Mouse (Mus musculus) embryonic facial prominence, embryonic 12.5 days (tissue): Measurements from ENCODE around the gene Patz1. TPM values are rescaled to one million over a fixed set of nuclear protein-coding genes. Genes with fewer than 3 reads are reported as not detected.

ENCODE experiments used
- ATAC-seq: fragments of 200-750 bp; cut with Nextera tagmentation; 2 replicates; pipeline ENCODE4 v1.8.0; 2017; ENCODE audit not compliant: insufficient number of reproducible peaks, insufficient read depth, low FRiP score, low TSS enrichment
- H3K27ac ChIP-seq: fragments of 300-500 bp; sonication (generic); 2 replicates; pipeline ENCODE4 v1.5.1; 2016; ENCODE audit warnings: mild to moderate bottlenecking
- H3K27me3 ChIP-seq: fragments of 300-500 bp; sonication (generic); 2 replicates; pipeline ENCODE4 v1.6.1; 2016; ENCODE audit warnings: mild to moderate bottlenecking, moderate library complexity
- H3K36me3 ChIP-seq: fragments of 300-500 bp; sonication (generic); 2 replicates; pipeline ENCODE4 v1.6.1; 2016; ENCODE audit warnings: mild to moderate bottlenecking
- H3K4me1 ChIP-seq: fragments of 300-500 bp; sonication (generic); 2 replicates; pipeline ENCODE4 v1.6.1; 2016
- H3K4me2 ChIP-seq: fragments of 300-500 bp; sonication (generic); replicated peaks from 2 replicates; pipeline ENCODE4 v1.6.1; 2016; ENCODE audit warnings: mild to moderate bottlenecking, moderate library complexity
- H3K4me3 ChIP-seq: fragments of 300-500 bp; sonication (generic); 2 replicates; pipeline ENCODE4 v1.5.1; 2016; ENCODE audit warnings: mild to moderate bottlenecking
- H3K9ac ChIP-seq: fragments of 300-500 bp; sonication (generic); 2 replicates; pipeline ENCODE4 v1.6.1; 2016; ENCODE audit warnings: mild to moderate bottlenecking, moderate library complexity
- H3K9me3 ChIP-seq: fragments of 300-500 bp; sonication (generic); 2 replicates; pipeline ENCODE4 v1.6.1; 2016; ENCODE audit warnings: mild to moderate bottlenecking, moderate library complexity
- WGBS: fragments of 180-500 bp; shearing (Covaris S2); methylation state at CpG from one replicate; pipeline ENCODE4 v1.1.7; 2016; 5-methylcytosine and 5-hydroxymethylcytosine counted together
- polyA plus RNA-seq: library from polyadenylated mRNA; unstranded; fragments of >200 nt; fragmentation: Nextera tagmentation; extraction: Ambion mirVana; gene quantifications from 2 replicates; pipeline ENCODE4 v1.2.1, GENCODE M21; 2016

Gene Patz1
- polyA plus RNA-seq, 1 experiment from 2014 or later, result 84.3 TPM

DNA sequence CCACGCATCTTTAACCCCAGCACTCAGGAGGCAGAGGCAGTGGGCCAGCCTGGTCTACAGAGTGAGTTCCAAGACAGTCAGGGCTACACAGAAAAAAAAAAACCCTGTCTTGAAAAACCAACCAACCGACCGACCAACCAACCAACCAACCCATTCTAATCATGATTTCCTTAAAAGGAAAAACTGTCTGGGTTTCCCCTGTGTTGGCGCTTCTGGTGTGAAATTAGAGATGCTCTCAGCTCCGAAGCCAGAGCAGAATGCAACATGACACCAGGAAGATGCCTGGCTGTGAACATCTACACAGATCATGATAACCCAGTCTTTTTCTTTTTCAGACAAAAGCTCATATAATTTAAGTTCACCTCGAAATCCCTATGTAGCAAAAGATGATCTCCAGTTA, 5.8 kb upstream of the Patz1 start:
- 71% methylated on average over 6 of the region's 6 CpGs for WGBS
- no peak overlapping the region for H3K4me3 ChIP-seq
- no peak overlapping the region for H3K4me2 ChIP-seq
- H3K36me3 ChIP-seq, result no peaks in the 10 kb centered on the region
- H3K27ac ChIP-seq, result no peak overlapping the region
- 0 out of 2 replicates have a peak, but pooled peaks cover 7% of the 10 kb centered on the region for H3K9me3 ChIP-seq
- no peak for ATAC-seq
- no peaks in the 10 kb centered on the region for H3K27me3 ChIP-seq
- H3K9ac ChIP-seq, result no peak overlapping the region
- peaks cover 4% of the 10 kb centered on the region; the same call in 1 of the 2 replicates for H3K4me1 ChIP-seq

DNA sequence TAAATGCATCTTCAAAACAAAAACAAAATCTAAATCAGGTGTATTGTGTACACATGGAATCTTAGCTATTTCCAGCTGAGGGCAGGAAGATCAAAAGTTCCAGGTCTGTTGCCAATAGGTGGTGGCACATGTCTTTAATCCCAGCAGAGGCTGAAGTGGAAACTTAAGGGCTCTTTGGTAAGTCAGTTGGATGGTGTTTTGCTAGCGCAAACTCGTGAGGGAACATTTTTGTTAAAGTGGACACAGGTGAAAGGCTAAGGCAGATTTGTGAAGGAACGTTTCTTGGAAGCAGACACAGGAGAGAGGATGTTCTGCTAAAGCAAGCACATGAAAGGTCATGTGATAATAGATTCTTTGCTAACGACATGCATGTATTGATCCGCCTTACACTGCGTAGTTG, 5.0 kb upstream of the Patz1 start:
- WGBS, result 90% methylated on average over 6 of the region's 6 CpGs

GRCm38 (mm10) chr11:3285940-3286339, 2.7 kb upstream of the Patz1 start:
- 0 out of 2 replicates have a peak, but pooled peaks cover 3% of the 10 kb centered on the region for H3K9me3 ChIP-seq
- no peak overlapping the region for H3K4me2 ChIP-seq
- H3K4me1 ChIP-seq, result peaks cover 4% of the 10 kb centered on the region; the same call in 1 of the 2 replicates
- H3K27me3 ChIP-seq, result no peaks in the 10 kb centered on the region
- 78% methylated on average over 3 of the region's 3 CpGs for WGBS
- no peaks in the 10 kb centered on the region for H3K36me3 ChIP-seq
- no peak overlapping the region for H3K9ac ChIP-seq
- no peak overlapping the region for H3K4me3 ChIP-seq
- no peak overlapping the region for H3K27ac ChIP-seq
- ATAC-seq, result no peak

More for the DNA sequence above, 5.0 kb upstream of the Patz1 start:
- Histone ChIP-seq H3K4me1 (peaks cover 4% of the 10 kb centered on the region; the same call in 1 of the 2 replicates), H3K9ac (no peak overlapping the region), H3K27ac (no peak overlapping the region), H3K9me3 (0 out of 2 replicates have a peak, but pooled peaks cover 7% of the 10 kb centered on the region), H3K36me3 (no peaks in the 10 kb centered on the region), H3K4me3 (no peak overlapping the region), H3K27me3 (no peaks in the 10 kb centered on the region), H3K4me2 (no peak overlapping the region)
- ATAC-seq, result no peak

DNA sequence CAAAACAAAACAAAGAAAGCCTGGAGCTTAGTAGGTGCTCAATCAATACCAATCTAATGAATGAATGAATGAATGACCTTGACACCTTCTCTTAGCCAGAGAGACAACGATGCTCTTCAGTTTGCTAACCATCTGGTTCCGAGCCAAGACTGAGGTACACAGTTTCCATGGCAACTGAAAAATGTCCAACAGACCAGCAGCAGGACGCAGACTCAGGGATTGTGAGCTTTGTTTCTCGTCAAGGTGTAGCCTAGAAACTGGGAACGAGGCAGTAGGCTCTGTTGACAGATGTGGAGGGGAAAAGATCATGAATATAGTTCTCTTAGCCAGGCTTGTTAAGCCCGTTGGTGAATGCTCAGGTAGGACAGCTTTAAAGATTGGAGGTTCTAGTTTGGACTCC, 1.5 kb upstream of the Patz1 start:
- Histone ChIP-seq H3K4me3 (no peak overlapping the region), H3K27ac (no peak overlapping the region), H3K4me1 (peaks cover 4% of the 10 kb centered on the region; the same call in 1 of the 2 replicates), H3K4me2 (no peak overlapping the region), H3K27me3 (no peaks in the 10 kb centered on the region), H3K9ac (no peak overlapping the region), H3K36me3 (no peaks in the 10 kb centered on the region; the same call in 1 of the 2 replicates), H3K9me3 (0 out of 2 replicates have a peak, but pooled peaks cover 3% of the 10 kb centered on the region)
- no peak for ATAC-seq
- whole genome bisulfite sequencing, result 47% methylated on average over 6 of the region's 6 CpGs

DNA sequence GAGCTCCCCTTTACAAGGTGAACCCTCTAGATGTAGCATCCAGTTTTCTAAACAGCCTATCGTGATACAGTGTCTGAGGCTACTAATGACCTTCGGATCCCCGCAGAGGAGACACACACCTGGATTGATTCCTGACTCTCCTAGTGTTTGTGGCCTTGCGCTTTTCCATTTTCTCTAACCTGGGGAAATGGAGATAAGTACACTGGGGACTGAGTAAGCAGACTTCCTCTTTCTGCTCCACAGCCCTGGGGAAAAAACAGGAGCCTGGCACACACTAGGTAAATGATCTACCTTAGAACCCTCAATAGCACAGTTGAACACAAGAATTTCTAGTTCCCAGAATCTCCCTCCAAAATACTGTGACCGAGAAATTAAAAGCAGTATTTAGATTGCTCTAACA, 753 bp upstream of the Patz1 start:
- H3K27ac ChIP-seq, result no peak overlapping the region
- peaks cover 9% of the 10 kb centered on the region for H3K4me1 ChIP-seq
- peak overlapping the region; percentile 96; the same call in 1 of the 2 replicates for H3K9ac ChIP-seq
- ATAC-seq, result no peak
- H3K9me3 ChIP-seq, result no peaks in the 10 kb centered on the region
- 61% methylated on average over 5 of the region's 5 CpGs for WGBS
- peak overlapping the region; percentile 85 for H3K4me3 ChIP-seq
- no peaks in the 10 kb centered on the region; the same call in 1 of the 2 replicates for H3K36me3 ChIP-seq
- H3K27me3 ChIP-seq, result no peaks in the 10 kb centered on the region
- peak overlapping the region; percentile 98 for H3K4me2 ChIP-seq

DNA sequence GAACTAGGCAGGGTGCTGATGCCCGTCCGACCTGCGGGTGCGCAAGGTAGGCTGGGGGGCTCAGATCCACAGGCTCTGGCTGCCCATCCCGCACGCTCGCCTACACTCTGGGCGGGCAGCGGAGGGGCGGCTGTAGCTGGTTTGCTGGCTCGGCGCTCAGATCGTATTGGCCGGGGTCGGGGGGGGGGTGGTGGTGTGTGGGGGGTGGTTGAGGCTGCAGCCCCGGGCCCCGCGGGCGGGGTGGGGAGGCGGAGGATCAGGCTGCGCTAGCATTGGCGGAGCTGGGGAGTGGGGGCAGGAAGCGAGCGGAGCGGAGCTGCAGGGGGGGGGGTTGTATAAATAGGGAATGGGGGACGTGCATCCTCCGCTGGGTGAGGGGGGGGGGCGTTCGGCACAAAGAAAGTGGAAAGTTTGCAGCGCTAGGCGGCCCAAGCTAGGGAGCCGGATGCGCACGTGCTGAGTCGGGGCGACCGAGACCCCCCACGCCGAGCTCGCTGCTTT, 678 bp downstream of the Patz1 start:
- Histone ChIP-seq H3K4me2 (peak overlapping the region; percentile 98), H3K9me3 (no peaks in the 10 kb centered on the region), H3K27ac (peak overlapping the region; percentile 100), H3K4me1 (peaks cover 24% of the 10 kb centered on the region), H3K27me3 (no peaks in the 10 kb centered on the region), H3K4me3 (peak overlapping the region; percentile 85), H3K9ac (peak overlapping the region; percentile 96), H3K36me3 (peaks cover 13% of the 10 kb centered on the region)
- under 1% methylated on average over 31 of the region's 40 CpGs for WGBS
- peak; percentile 79 for ATAC-seq

DNA sequence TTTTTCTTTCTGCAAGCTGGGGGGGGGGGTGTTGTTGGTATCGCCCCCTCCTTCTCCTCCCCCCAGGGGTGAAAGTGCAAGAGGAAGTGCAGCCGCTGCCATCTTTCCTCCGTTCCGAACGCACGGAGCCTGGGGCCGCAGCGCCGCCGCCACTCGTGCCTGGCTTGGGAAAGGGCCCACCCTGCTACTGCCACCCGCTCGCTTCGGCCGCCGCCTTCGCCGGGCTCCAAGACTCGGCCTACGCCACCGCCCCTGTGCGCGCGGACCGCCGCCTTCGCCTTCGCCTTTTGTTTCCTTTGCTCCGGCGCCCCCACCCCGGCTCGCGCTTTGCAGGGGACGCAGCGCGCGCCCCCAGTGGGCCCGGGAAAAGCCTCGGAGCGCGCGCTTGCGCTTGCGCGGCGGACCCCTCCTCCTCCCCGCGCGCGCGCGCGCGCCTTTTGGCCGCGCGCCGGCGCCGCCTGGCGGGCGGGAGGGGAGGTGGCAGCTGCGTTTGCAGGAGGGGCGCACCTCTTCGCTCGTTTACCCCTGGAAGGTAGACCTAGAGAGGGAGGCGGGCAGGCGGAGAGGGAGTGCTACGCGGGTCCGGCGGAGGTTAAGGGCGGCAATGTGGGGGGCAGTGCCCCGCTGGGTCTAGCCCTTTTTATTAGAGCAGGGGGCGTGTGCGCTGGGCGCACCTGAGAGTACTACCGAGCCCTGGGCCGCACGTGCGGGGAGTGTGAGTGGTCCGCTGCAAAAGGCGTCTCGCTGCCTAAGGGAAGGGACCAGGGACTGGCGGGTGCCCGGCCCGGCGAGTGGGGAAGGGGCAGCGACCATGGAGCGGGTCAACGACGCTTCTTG, 1.3 kb downstream of the Patz1 start:
- under 1% methylated on average over 90 of the region's 92 CpGs for WGBS
- Histone ChIP-seq H3K36me3 (peaks cover 18% of the 10 kb centered on the region), H3K9me3 (no peaks in the 10 kb centered on the region), H3K4me1 (peaks cover 28% of the 10 kb centered on the region), H3K9ac (peak overlapping the region; percentile 96), H3K4me2 (peak overlapping the region; percentile 98), H3K4me3 (peak overlapping the region; percentile 85), H3K27ac (peak overlapping the region; percentile 100), H3K27me3 (no peaks in the 10 kb centered on the region)
- peak; percentile 25 for ATAC-seq

DNA sequence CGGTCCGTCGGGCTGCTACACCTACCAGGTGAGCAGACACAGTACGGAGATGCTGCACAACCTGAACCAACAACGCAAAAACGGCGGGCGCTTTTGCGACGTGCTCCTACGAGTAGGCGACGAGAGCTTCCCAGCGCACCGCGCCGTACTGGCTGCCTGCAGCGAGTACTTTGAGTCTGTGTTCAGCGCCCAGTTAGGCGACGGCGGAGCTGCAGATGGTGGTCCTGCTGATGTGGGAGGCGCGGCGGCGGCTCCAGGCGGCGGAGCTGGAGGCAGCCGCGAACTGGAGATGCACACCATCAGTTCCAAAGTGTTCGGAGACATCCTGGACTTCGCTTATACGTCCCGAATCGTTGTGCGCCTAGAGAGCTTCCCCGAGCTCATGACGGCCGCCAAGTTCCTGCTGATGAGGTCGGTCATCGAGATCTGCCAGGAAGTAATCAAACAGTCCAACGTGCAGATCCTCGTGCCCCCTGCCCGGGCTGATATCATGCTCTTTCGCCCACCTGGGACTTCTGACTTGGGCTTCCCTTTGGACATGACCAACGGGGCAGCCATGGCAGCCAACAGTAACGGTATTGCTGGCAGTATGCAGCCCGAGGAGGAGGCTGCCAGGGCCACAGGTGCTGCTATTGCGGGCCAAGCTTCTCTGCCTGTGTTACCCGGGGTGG, 2.1 kb downstream of the Patz1 start:
- peak overlapping the region; percentile 96 for H3K9ac ChIP-seq
- peak overlapping the region; percentile 85 for H3K4me3 ChIP-seq
- peaks cover 31% of the 10 kb centered on the region for H3K4me1 ChIP-seq
- H3K27ac ChIP-seq, result peak overlapping the region; percentile 100
- peak overlapping the region; percentile 98 for H3K4me2 ChIP-seq
- peaks cover 25% of the 10 kb centered on the region for H3K36me3 ChIP-seq
- whole genome bisulfite sequencing, result under 1% methylated on average over 50 of the region's 50 CpGs
- ATAC-seq, result no peak
- H3K27me3 ChIP-seq, result no peaks in the 10 kb centered on the region
- no peaks in the 10 kb centered on the region for H3K9me3 ChIP-seq

DNA sequence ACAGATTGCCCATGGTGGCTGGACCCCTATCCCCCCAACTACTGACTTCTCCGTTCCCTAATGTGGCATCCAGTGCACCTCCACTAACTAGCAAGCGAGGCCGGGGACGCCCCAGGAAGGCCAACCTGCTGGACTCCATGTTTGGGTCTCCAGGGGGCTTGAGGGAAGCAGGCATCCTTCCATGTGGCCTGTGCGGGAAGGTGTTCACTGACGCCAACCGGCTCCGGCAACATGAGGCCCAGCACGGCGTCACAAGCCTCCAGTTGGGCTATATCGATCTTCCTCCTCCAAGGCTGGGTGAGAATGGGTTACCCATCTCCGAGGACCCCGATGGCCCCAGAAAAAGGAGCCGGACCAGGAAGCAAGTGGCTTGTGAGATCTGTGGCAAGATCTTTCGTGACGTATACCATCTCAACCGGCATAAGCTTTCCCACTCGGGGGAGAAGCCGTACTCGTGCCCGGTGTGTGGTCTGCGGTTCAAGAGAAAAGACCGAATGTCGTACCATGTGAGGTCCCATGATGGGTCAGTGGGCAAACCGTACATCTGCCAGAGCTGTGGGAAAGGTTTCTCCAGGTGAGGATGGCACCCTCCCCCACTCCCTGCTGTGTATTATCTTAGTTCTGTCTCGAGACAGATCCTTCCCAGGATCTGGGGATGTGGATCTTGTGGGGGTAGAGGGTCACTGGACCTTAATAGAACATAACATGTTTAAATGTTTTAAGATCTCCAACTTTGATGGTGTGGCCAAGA, 2.8 kb downstream of the Patz1 start:
- Histone ChIP-seq H3K9ac (peak overlapping the region; percentile 96), H3K9me3 (no peaks in the 10 kb centered on the region), H3K36me3 (peaks cover 32% of the 10 kb centered on the region), H3K4me3 (peak overlapping the region; percentile 85), H3K4me2 (peak overlapping the region; percentile 98), H3K4me1 (peaks cover 37% of the 10 kb centered on the region), H3K27ac (peak overlapping the region; percentile 100), H3K27me3 (no peaks in the 10 kb centered on the region)
- no peak for ATAC-seq
- WGBS, result under 1% methylated on average over 26 of the region's 26 CpGs

- peak overlapping the region; percentile 96 for H3K9ac ChIP-seq
- peak overlapping the region; percentile 85 for H3K4me3 ChIP-seq
- H3K9me3 ChIP-seq, result no peaks in the 10 kb centered on the region
- H3K27ac ChIP-seq, result peak overlapping the region; percentile 100
- WGBS, result 0% methylated on average over 8 of the region's 8 CpGs
- ATAC-seq, result 0 out of 2 replicates have a peak, but pooled peaks have one; percentile 9
- peaks cover 38% of the 10 kb centered on the region for H3K36me3 ChIP-seq
- peak overlapping the region; percentile 98 for H3K4me2 ChIP-seq
- no peaks in the 10 kb centered on the region for H3K27me3 ChIP-seq
- peaks cover 42% of the 10 kb centered on the region for H3K4me1 ChIP-seq
These were observed 3.4 kb downstream of the Patz1 start for GRCm38 (mm10) chr11:3292062-3292421.

- peak overlapping the region; percentile 98 for H3K4me2 ChIP-seq
- H3K9ac ChIP-seq, result peak overlapping the region; percentile 96
- no peak for ATAC-seq
- H3K27ac ChIP-seq, result peak overlapping the region; percentile 100
- peaks cover 39% of the 10 kb centered on the region for H3K4me1 ChIP-seq
- peak overlapping the region; percentile 85 for H3K4me3 ChIP-seq
- H3K27me3 ChIP-seq, result no peaks in the 10 kb centered on the region
- no peaks in the 10 kb centered on the region for H3K9me3 ChIP-seq
- 1% methylated on average over 8 of the region's 8 CpGs for WGBS
- peaks cover 45% of the 10 kb centered on the region for H3K36me3 ChIP-seq
These were observed 4.1 kb downstream of the Patz1 start for GRCm38 (mm10) chr11:3292711-3293249.
